Mouse (Mus musculus): ENCODE data around the gene Kdf1.

Gene Kdf1

DNA sequence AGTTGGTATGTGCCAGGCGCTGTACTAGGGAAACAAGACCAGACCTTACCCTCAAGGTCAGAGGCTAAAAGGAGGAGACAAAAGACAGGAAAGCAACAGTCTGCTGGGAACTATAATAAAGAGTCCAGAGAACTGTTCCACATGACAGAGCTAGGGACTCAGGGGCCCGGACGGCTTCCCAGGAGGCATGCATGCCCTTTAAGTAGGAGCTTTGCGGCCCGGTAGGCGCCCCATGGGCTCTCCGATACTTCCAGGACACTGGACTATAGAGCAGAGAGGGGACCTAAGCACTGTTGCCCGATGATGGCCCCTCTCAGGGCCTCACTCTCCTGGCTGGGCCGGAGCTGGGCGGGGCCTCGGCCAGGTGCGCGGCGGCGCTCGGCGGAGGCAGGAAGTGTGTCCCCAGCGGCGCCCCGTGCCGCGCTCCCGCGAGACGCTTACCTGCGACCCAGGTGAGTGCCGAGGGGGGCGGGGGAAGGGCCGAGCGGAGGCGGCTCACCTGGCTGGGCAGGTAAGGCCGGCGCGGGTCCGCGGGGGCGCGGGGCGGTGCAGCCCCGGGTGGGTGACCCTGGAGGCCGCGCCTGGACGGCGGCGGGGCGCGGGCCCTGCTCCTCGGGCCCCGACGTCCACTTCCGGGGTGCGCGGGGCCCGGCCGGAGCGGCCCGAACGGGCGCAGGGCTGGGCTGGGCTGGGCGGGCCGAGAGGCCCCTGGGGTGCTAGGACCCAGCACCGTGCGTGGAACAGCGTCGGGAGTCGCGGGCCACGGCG, at the start of gene Kdf1:
Gene Kdf1, plus strand, starts transcription at position 363 of the 768 bp plus-strand sequence.
- DNase-seq (ENCODE audit: low spot score): no peak

DNA sequence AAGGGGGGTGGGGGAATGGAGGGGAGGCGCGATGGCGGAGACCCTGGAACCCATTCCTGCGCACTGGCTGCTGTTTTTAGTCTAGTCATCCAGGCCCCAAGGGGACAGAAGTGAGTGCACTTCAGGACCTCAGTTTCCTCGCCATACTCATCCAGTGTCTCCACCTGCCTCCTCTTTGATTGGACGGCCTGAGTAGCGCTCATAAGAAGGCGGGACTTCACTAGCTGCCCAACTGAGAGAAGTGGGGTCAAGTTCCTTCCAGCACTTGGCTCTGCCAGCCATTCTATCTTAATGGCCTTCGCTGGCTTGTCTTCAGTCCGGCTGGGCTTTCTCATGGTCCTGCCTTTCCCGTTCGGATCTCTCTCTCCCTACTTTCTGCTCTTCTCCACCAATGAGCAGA, 49.6 kb upstream of the Kdf1 start:
- DNase-seq (ENCODE audit: low spot score): no peak

DNA sequence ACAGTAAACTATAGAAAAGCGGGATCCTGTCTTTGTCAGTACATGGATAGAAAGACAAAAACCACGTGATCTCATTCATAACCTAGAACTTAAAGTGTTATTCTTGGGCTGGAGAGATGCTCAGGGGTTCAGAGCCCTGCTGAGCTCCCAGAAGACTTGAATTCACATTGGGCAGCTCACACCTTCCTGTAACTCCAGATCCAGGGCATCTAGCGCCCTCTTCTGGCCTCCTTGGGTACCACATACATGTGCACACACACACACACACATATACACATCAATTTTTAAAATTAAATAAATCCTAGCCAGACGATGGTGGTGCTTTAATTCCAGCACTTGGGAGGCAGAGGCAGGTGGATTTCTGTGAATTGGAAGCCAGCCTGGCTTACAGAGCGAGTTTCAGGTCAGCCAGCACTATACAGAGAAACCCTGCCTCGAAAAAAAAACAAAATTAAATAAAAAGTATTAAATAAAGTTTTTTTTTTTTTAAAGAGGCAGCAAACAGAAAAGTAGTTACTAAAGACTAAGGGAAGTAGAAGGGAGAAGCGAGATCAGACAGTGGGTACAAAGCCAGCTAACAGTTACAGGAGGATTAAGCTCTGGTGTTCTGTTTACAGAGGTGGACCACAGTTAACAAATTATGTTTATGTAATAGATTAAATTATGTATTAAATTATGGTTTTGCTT, 47.5 kb upstream of the Kdf1 start:
- no peak for DNase-seq (ENCODE audit: low spot score)

DNA sequence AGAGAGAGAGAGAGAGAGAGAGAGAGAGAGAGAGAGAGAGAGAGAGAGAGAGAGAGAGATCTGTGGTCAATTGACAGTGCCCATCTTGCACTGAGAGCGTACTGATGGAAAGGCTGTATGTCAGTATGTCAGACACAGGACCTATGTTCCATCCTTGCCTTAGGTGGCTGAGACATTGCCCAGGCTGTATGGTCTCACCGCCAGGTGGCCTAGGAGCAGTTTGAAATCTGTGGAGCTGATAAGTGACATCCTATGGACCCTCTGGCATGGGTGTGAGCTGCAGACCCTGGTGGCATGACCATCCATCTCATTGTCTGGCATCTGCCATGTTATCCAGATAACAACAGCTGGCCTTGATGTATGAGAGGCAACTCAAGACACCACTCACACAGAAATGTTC, 44.9 kb upstream of the Kdf1 start:
- no peak for DNase-seq (ENCODE audit: low spot score)

DNA sequence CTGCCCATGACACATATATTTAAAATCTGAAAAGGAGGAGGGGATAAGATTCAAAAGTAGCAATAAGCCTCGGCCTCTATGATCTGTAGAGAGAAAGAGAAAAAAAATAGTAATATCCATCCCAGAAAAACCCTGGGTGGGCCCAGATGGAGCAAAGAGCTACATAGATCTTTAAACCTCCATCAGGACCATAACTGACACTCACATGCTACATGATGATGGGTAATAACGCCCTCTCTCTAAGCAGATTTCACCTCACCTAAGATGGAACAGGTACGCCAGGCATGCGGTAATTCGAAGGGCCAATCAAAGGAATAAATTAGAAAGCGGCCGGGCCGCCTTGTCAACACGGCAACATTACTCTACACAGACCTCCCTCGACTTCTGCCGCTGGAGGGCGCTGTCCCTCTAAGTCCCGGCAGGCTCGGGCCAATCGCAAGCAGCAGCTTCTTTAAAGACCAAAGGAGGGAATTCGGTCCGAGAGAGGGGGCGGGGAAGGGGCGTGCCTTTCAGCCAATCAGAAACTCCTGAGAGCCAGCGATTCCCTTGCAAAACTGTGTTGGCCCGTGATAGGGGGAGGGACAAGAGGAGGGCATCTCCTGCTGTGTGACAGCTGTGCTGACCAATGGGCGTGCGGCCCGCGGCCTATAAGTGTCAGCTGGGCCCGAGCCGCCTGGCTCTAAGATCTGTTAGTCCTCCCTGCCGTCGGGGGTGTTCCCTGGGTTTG, 39.1 kb upstream of the Kdf1 start, which contains the start of gene Tent5b:
Gene Tent5b, plus strand, starts transcription at position 675 of the 727 bp plus-strand sequence.
- peak; percentile 97 for DNase-seq (ENCODE audit: low spot score)

DNA sequence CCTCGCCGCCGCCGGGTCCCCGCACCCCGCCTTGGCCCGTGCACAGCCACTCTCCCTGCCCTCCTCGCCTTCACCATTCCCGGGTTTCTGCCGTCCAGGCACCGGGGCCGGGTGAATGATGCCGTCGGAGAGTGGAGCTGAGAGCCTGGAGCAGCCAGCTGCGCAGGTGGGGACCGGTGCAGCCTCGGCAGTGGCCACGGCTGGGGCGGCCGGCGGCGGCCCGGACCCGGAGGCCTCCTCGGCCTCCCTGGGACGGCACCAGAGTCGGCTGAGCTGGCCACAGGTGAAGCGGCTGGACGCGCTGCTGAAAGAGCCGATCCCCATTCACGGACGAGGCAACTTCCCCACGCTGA, 38.6 kb upstream of the Kdf1 start:
- no peak for DNase-seq (ENCODE audit: low spot score)

DNA sequence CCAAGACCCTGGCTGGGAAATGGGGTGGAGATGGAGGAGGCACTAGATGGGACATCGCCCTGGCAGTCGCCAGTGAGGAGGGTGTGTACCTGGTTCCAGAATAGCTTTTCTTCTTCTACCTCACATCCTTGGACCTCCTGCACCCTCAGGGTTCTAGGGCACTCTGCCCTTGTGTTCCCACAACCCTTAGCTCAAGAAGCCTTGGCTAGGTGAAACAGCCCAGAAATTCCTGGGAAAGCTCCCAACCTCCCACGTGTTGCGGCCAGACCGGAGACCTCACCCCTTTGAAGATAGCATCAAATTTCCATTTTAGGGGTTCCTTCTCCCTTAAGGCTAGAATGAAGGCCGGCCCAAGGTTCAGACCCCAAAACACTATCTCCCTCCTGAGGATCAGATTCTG, 38.0 kb upstream of the Kdf1 start:
- no peak for DNase-seq (ENCODE audit: low spot score)

DNA sequence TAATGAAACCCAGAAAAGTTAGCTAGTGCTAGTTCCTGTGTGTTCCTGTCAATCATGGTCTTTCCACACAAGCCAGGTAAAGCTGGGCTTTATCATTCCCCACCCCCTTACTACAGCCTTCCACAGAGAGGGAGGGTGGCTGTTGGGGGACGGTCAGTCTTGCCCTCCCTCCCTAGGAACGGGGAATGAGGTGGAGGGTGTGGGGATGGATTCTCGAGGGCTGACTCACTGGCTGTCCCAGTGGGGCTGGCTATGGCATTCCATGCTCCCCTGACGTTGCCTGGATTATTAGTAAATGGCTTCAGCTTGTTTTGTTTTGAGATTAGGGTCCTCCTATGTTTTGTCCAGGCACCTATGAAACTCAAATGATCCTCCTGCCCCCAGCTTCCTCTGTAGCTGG, 37.3 kb upstream of the Kdf1 start:
- no peak for DNase-seq (ENCODE audit: low spot score)

DNA sequence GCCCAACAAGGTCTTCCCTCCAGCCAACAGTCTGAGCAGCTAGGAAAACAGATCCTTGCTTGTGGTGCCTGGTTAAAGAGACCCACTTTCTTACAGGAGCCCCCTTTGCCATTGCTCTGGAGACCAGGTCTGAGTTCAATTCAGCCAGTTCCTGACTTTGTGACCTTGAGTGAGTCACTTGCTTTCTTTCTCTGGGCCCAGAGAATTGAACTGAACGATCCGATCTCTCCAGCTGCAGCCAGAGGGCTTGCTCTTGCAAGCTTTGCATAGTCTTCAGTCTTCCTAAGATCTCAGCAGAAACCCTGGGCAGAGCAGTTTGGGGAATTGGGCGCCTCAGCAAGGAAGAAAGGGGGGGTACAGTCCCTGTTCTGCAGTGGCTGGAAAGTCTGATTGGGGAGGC, 36.3 kb upstream of the Kdf1 start:
- DNase-seq (ENCODE audit: low spot score): no peak

DNA sequence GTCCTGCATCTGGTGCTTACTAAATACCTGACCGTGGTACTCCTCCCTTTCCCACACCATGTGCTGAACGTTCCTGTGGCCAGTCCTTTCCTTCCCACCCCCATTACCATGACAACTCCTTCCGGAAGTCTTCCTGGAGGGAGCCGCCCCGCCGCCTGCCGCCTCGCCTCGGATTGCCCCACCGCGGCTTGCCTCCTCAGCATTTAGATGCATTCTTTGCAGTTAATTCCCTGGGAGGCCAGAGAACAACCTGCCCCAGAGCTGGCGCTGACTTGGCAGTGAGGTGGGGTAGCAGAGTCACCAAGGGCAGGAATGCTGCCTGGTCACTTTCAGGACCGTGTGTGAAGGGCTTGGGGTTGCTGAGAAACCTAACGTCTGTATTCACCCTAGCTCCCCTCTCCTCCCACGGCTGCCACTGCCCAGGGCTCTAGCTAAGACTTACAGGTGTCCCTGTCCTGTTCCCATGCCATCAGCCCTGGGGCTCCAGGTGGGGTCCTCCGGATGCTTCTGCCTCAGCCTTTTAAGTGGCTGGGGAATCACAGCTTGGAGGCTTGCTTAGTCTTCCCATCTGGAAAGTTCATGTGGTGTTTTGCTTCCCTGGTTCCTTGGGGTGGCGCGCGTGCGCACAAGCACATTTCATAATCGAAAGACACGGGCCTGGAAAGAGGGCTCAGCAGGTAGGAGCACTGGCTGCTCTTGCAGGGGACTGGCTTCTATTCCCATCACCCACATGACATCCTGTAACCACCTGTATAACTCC, 34.3 kb upstream of the Kdf1 start:
- DNase-seq (ENCODE audit: low spot score): no peak

DNA sequence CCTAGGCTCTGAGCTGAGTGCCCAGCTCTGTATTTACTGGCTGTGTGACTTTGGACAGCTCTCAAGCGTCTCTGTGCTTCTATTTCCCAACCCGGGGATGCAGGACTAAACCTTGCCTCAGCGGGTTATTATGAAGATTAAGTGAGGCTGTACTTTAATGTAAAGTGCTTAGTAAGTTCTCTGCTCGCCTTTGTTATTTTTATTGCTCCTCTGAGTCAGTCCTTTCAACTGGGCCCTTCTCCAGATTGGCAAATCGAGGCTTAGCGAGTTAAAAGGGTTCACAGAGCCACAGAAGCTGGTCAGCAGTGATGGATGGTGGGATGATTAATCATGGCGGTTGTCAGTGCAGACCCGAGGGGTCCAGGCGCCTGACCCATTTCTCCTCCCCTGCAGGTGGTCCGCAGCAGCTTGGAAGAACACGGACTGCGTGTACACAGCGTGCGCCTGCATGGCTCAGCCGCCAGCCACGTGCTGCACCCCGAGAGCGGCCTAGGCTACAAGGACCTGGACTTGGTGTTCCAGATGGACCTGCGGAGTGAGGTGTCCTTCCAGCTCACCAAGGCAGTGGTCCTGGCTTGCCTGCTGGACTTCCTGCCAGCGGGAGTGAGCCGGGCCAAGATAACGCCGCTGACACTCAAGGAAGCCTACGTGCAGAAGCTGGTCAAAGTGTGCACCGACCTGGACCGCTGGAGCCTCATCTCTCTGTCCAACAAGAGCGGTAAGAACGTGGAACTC, 32.9 kb upstream of the Kdf1 start:
- DNase-seq (ENCODE audit: low spot score): no peak

DNA sequence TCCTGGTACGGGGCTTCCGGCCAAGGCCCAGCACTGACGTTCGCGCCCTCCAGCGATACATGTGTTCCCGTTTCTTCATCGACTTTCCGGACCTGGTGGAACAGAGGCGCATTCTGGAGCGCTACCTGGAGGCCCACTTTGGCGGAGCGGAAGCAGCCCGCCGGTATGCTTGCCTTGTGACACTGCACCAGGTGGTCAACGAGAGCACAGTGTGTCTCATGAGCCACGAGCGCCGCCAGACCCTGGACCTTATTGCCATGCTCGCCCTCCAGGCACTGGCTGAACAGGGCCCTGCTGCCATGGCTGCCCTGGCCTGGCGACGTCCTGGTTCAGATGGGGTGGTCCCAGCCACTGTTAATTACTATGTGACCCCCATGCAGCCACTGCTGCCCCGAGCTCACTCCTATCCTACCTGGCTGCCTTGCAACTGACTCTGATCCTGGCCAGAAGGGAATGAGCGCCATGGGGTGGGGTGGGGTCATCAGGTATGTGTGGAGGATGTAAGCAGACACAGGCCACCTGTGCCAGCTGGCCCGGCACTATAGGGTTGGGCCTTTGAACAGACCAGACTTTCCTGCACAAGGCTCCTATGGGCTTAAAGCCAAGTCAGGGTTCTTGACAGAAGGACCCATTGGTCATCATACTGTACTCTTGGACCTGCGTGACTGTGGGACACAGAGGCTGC, 31.9 kb upstream of the Kdf1 start:
- no peak for DNase-seq (ENCODE audit: low spot score)

DNA sequence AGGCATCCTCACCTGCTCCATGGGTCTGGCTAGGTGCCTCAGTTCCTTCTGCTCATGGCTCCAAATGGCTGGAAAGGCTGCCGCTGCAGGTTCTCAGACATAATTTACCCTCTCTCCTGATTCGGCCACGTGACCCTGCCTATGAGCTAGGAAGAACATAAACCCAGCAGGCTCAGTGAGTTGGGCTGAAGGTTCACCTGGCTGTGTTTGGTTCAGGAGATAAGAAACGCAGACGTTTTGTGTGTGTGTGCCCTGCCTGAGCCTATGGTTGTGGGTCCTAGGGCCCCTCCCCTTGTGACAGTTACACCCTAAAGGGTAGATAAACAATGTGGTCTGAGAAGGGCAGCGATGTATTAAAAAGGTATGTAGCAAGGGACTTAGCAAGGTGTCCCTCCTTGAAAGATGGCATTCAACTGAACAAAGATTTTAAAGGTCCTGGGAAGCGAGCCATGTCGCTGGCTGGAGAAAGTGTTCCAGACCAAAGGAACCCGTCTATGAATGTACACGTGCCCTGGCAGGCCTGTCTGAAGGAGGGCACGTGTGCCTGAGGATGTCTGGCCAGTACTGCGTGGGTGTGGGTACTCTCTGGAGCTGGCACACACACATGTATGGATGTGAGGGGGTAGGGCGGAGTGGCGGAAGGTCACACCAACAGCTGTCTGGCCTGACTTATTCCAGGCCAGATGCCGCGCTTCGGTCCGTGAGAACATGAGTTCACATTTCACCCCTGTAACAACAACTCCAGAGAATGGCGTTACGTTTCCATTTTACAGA, 30.0 kb upstream of the Kdf1 start:
- no peak for DNase-seq (ENCODE audit: low spot score)

DNA sequence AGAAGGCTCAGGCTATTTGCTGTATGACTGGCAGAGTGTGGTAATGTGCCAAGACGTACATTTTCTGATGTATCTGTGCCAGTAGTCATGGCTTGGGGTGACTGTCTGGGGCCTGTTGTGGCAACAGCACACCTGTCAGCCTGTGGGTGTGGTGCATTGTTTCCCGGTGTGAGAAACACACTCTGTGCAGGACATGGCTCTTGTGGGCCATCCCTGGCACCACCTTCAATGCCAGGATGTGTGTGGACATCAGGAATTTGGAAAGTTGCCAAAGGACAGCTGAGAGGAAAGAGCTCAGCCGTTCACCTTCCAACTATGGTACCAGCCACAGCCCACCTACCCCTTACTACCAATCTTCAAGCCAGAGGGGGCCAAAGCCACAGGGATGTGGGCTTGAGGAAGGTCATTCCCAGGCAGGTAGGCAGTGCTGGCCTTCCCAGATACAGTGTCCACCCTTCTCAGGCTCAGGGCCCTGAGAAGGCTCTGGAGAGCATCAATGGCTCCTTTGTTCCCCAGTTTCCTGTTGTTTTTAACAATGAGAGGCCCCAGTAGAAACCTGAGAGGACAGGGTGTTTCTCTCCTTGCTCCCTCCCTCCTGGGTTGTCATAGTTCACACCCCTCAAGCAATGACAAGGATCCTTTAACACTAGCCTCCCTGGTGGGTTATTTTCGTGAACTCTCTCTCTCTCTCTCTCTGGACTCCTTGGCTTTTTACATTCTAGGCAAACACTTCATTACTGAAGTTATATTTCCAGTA, 29.1 kb upstream of the Kdf1 start:
- no peak for DNase-seq (ENCODE audit: low spot score)

DNA sequence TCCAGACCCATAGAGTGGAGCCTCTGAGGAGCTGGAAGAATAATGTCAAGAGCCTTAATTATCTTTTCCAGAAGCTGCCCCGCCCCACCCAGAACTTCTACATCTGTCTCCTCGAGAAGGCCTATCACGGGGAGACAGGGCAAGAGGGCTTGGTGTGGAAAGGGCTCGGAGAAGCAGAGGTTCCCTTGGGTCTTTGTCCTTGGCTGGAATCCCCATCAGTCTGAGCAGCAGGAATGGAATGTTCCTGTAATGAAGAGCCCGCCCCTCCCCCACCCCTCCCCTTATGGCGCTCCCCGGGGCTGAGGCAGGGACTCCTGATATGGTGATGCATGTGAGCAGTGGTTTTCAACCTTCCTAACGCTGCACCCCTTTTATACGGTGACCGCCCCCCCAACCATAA, 27.0 kb upstream of the Kdf1 start:
- no peak for DNase-seq (ENCODE audit: low spot score)

DNA sequence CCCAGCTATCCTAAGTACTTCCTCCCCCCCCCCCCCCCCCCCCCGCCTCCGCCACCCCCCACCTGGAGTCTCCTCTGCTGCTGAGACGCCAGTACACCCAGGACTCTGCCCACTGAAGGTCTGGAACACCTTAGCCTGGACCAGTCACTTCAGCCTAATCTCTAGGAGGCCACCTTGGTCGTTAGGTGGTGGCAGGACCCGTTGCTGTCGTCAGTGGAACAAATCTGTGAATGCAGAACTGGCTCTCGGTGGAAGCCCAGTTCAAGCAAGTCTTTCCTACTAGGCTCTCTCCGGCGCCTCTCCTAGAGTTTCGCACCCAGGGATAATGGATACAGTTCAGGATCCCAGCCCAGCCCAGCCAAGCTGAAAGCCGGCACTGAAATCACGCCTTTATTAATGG, 24.9 kb upstream of the Kdf1 start:
- no peak for DNase-seq (ENCODE audit: low spot score)

DNA sequence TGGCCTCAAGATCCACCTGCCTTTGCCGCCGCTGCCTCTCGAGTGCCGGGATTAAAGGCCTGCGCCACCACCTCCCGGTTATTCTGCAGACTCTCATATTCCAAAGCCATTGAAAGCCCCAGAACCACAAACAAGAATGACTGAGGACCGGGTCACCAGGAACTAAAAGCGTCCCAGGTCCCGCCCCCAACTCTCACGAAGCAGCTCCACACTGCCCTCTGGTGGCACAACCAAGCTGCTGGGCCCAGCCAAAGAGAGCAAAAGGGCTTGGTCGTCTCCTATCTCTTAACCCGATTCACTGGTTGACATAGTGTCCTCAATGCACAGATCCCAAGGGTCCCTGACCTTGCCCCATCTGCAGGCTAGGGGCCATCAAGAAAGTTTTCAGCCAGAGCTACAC, 24.3 kb upstream of the Kdf1 start:
- DNase-seq (ENCODE audit: low spot score): peak; percentile 79

DNA sequence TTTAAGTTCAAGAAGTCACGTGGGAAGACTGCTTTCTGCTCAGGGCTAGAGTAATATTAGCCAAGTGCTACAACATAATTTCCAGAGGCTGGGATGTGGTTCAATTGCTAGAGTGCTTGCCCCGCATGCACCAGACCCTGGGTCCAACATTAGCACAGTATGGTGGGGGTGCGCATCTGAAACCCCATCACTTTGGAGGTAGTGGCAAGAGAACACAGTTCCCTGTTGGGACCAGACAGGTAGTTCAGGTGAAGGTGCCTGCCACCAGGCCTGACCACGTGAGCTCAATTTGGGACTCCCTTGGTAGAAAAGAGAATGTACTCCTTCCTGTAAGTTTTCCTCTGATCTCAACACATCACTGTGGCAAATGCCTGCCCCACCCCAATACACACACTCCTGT, 23.9 kb upstream of the Kdf1 start:
- no peak for DNase-seq (ENCODE audit: low spot score)

DNA sequence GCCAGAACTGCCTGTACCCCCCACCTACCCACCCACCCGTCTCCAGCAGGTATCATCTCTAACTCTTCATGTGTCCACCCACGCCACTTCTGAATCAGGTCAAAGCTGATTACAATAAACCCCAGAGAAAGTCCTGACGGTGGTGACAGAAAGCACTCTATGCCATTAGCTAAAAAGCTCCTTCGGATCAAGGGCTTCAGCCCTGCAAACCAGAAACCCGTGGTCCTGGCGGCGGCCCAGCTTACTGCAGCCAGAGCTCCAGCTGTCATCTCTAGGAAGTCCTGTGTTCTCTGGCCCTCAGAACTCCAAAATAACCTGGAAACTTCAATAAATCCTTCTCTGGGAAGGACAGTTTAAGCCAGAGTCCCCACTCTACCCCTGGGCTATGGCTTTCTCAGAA, 23.1 kb upstream of the Kdf1 start:
- DNase-seq (ENCODE audit: low spot score): no peak
